Mouse (Mus musculus): ENCODE data around the gene Cs. TPM values are rescaled to one million over a fixed set of nuclear protein-coding genes. Genes with fewer than 3 reads are reported as not detected.

Cs gene
- total RNA-seq, 1 experiment from 2014 or later, result 77.3 TPM

DNA sequence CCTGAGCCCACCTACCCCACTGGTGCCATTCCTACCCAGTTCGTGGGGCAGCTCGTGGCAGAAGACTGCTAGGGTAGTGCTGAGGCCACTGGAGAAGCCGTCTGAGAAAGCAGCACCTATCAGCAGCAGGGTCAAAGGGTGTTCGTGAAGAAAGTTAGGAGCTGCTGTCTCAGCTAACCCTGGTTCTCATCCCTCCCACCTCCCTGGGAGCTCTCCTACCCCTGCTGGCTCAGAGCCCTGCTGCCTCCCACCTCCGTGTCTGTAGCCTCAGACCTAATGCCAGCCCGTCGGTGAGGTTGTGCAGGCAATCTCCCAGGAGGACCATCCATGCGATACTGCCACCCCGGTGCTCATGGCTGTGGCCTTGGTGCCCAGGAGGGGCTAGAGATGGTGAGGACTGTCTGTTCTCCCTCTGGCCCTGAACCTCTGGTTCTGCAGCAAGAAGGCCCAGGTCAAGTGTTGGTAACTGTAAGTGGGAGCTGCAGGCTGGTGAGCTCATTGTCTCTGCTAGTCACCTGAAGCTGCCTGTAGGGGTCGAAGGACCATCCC is 59.3 kb downstream of the Cs start:
- ATAC-seq (replicated peaks; ENCODE audit: insufficient number of reproducible peaks, low FRiP score, low TSS enrichment, poor library complexity, severe bottlenecking), result no peak

- ATAC-seq (replicated peaks; ENCODE audit: insufficient number of reproducible peaks, low FRiP score, low TSS enrichment, poor library complexity, severe bottlenecking), result no peak
Observed at GRCm38 (mm10) chr10:128397466-128397865, 59.9 kb downstream of the Cs start.

- ATAC-seq (replicated peaks; ENCODE audit: insufficient number of reproducible peaks, low FRiP score, low TSS enrichment, poor library complexity, severe bottlenecking), result no peak
Observed at GRCm38 (mm10) chr10:128400338-128400737, 62.8 kb downstream of the Cs start.

GRCm38 (mm10) chr10:128401056-128401455 is 63.5 kb downstream of the Cs start, which contains the start of gene Slc39a5:
Gene Slc39a5, minus strand, starts transcription at chr10:128401229.
- no peak for ATAC-seq (replicated peaks; ENCODE audit: insufficient number of reproducible peaks, low FRiP score, low TSS enrichment, poor library complexity, severe bottlenecking)

DNA sequence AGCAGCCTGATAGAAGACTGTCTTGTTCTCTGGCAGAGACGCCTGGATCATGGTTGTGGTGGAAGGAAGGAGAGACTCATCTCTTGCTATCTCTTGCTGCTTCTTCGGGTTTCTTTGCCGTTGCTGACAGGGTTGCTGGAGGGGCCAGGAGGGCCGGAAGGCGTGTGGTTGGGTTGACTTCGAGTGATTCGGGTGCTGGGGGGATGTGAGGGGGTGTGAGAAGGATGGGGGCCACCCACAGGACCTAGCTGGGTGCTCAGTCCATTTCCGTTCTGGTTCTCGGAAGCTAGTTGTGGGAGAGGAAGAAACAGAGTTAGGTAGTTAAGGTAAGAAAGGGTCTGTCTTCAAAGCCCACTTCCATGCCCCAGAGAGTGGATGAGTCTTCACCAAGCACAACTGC is 64.1 kb downstream of the Cs start:
- ATAC-seq (replicated peaks; ENCODE audit: insufficient number of reproducible peaks, low FRiP score, low TSS enrichment, poor library complexity, severe bottlenecking), result no peak

DNA sequence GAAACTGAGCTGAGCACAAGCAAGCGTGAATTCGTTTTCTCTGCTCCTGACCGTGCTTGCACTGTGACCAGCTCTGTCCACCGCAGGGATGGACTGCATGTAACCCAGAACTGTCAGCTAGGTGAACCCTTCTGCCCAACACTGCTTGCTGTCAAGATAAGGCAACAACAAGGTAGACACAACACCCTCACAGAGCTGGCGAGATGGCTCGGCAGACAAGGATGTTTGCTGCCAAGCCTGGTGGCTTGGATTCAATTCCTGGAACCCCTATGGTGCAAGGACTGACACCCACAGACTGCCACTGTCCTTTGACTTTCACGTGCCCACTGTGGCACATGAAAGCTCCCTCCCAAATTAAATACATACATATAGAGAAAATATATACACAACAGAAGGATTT is 66.4 kb downstream of the Cs start:
- ATAC-seq (replicated peaks; ENCODE audit: insufficient number of reproducible peaks, low FRiP score, low TSS enrichment, poor library complexity, severe bottlenecking), result no peak

DNA sequence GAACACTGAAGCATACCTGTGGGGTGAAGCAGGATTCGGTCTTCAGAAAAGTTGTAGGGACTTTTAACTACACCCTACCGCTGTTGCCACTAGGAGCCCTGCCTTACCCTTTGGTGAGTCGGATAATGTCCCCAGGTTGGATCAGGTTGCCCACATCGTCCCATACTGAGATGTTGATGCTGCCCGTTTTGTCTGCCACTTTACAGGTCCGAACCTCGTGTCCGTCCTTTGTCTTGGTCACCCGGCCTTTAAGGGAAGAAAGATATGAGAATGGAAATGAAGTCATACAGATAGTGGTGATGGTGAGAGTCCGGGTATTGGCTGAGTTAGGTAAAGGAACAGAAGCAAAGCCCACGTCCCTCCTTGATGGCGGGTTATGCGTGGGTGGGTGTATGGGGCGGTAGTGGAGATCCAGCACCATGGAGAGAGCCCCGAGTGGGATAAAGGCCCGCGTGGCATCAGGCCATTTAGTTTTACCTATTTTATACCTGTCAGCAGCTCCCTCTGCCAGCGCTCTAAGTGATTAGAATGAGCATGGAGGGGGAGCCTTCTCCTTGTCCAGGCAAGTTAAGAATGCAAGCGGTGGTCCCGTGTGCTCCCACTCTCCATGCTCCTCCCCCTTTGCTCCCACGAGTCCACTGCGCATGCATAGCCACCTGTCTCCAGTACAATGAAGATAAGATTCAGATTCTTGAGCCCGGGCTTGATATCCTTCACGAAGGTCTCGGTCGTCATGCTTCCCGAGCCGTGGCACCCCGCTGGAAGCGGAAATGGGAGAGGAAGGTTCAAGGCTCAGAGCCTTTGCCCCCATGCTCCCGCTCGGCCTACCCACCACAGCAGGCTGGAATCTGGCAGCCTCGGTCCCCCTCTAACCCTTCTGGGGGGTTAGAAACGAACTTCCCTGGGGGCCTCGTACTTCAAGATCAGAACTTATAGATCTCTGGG is 71.3 kb downstream of the Cs start:
- ATAC-seq (replicated peaks; ENCODE audit: insufficient number of reproducible peaks, low FRiP score, low TSS enrichment, poor library complexity, severe bottlenecking), result no peak

- peak; percentile 92 for ATAC-seq (replicated peaks; ENCODE audit: insufficient number of reproducible peaks, low FRiP score, low TSS enrichment, poor library complexity, severe bottlenecking)
Observed at GRCm38 (mm10) chr10:128409692-128410559, 72.4 kb downstream of the Cs start.

DNA sequence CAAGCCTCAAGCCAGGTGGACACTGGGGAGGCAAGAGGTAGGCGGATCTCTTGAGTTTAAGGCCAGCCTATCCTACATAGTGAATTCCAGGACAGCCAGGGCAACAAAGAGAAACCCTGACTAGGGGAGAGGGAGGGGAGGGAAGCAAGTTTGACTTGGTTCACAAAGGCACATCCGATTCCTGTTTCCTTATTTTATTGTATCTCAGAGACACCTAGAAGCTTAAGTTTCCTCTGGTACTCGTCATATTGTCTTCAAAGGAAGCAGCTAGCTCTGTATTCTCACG is 73.0 kb downstream of the Cs start:
- ATAC-seq (replicated peaks; ENCODE audit: insufficient number of reproducible peaks, low FRiP score, low TSS enrichment, poor library complexity, severe bottlenecking), result no peak

DNA sequence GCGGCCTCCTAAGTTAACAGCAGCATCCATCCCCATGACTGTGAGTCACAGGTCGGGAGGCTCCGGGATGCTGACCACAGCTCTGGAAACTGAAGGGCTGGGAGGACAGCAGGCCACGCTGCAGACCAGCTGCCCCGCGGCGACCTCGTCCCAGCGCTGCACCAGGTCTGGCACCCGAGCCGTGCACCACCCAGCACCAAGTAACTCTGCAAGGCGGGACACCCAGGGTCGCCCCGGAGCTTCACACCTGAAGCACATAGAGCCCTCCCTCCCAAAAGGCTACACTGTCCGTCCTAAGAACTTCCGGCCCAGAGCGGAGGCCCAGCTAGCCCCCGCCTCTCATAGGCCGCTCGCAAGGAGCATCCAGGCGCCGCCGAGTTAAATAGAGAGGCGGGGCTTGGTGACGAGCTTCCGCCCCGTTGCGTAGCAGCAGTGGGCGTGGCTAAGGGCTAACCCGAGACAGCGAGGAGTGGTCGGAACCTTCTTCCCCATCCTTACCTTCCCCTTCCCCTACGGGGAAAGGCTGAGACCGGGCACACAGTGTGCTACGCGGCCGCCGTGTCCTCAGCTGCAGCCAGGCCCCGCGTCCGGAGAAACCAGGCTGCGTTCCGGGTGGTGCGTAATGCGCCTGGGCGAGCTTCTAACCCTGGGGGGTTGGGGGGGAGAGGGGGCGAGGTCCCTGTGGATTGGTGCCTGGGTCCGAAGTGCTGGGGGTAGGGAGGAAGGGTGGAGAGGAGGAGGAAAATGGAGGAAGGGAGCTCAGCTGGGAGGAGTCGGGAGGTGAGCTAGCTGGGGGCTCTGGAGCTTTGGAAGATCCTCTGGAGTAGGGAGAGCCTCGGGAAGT is 73.9 kb downstream of the Cs start, which contains the start of the genes Nabp2 and Rnf41:
Gene Nabp2, minus strand, starts transcription at position 282 of the 844 bp plus-strand sequence.
Gene Rnf41, plus strand, starts transcription at position 447 of the 844 bp plus-strand sequence.
- peak; percentile 82 for ATAC-seq (replicated peaks; ENCODE audit: insufficient number of reproducible peaks, low FRiP score, low TSS enrichment, poor library complexity, severe bottlenecking)

- no peak for ATAC-seq (replicated peaks; ENCODE audit: insufficient number of reproducible peaks, low FRiP score, low TSS enrichment, poor library complexity, severe bottlenecking)
Observed at GRCm38 (mm10) chr10:128412055-128412381, 74.5 kb downstream of the Cs start.

Other genes starting within 250 kb of the Cs start
- 36.8 to 80.0 TPM (median 45.1 TPM) in 3 replicates for gene Baz2a, start 246.2 kb upstream of the Cs start, total RNA-seq (2017)
- gene Rbms2, start 157.4 kb upstream of the Cs start, total RNA-seq (2017), result 2.2 to 23.9 TPM (median 6.5 TPM) in 3 replicates
- gene Gls2, start 143.3 kb upstream of the Cs start, total RNA-seq (2017), result not detected in 3 replicates
- gene Spryd4, start 125.9 kb upstream of the Cs start, total RNA-seq (2017), result 5.1 to 9.0 TPM (median 7.3 TPM) in 3 replicates
- not detected in 3 replicates for gene Mip, start 111.9 kb upstream of the Cs start, total RNA-seq (2017)
- gene Timeless, start 105.7 kb upstream of the Cs start, total RNA-seq (2017), result 6.0 to 13.5 TPM (median 9.7 TPM) in 3 replicates
- not detected in 3 replicates for gene Apon, start 83.6 kb upstream of the Cs start, total RNA-seq (2017)
- 0.39 TPM in 1 of 3 replicates, not detected in the others for gene Apof, start 69.1 kb upstream of the Cs start, total RNA-seq (2017)
- gene Stat2, start 67.2 kb upstream of the Cs start, total RNA-seq (2017), result 17.5 to 30.8 TPM (median 30.3 TPM) in 3 replicates
- not detected in 3 replicates for gene Il23a, start 39.0 kb upstream of the Cs start, total RNA-seq (2017)
- 12.1 to 21.8 TPM (median 14.6 TPM) in 3 replicates for gene Pan2, start 34.4 kb upstream of the Cs start, total RNA-seq (2017)
- gene Cnpy2, start 15.3 kb upstream of the Cs start, total RNA-seq (2017), result 31.0 to 45.3 TPM (median 42.6 TPM) in 3 replicates
- 18.2 to 21.9 TPM (median 19.4 TPM) in 3 replicates for gene Coq10a, start 31.3 kb downstream of the Cs start, total RNA-seq (2017)
- gene Ankrd52, start 39.4 kb downstream of the Cs start, total RNA-seq (2017), result 6.5 to 18.2 TPM (median 8.3 TPM) in 3 replicates
- gene Slc39a5, start 63.5 kb downstream of the Cs start, total RNA-seq (2017), result not detected in 3 replicates
- gene Nabp2, start 73.8 kb downstream of the Cs start, total RNA-seq (2017), result 34.6 to 49.4 TPM (median 44.2 TPM) in 3 replicates
- gene Rnf41, start 73.9 kb downstream of the Cs start, total RNA-seq (2017), result 16.2 to 36.8 TPM (median 28.3 TPM) in 3 replicates
- 53.3 to 103 TPM (median 61.2 TPM) in 3 replicates for gene Smarcc2, start 121.5 kb downstream of the Cs start, total RNA-seq (2017)
- gene Myl6, start 156.4 kb downstream of the Cs start, total RNA-seq (2017), result 2,131 to 2,768 TPM (median 2,315 TPM) in 3 replicates
- not detected in 3 replicates for gene Myl6b, start 161.0 kb downstream of the Cs start, total RNA-seq (2017)
- gene Esyt1, start 188.1 kb downstream of the Cs start, total RNA-seq (2017), result 135 to 345 TPM (median 157 TPM) in 3 replicates
- gene Zc3h10, start 210.0 kb downstream of the Cs start, total RNA-seq (2017), result 16.1 to 26.5 TPM (median 19.1 TPM) in 3 replicates
- 2,103 to 2,260 TPM (median 2,168 TPM) in 3 replicates for gene Rpl41, start 211.6 kb downstream of the Cs start, total RNA-seq (2017)
- gene Pa2g4, start 228.3 kb downstream of the Cs start, total RNA-seq (2017), result 37.2 to 74.1 TPM (median 47.8 TPM) in 3 replicates

Measured in monocyte, adult 5-6 weeks (primary cell).